Mouse (Mus musculus) layer of hippocampus, postnatal 14 days (tissue): ENCODE data around the gene Plaa. TPM values are rescaled to one million over a fixed set of nuclear protein-coding genes. Genes with fewer than 3 reads are reported as not detected.
A peak's percentile ranks its signal among the peaks of the same experiment; 100 is the strongest.

Experiments used
- DNase-seq, 2 experiments: peaks; one replicate each; pipeline ENCODE4 v3.0.0; 2021 to 2022; ENCODE audit warnings: low spot score in 2 of 2, mixed read lengths in 1 of 2
- total RNA-seq, 2 experiments: library from RNA; stranded (reverse); gene quantifications; 2 replicates each; pipeline ENCODE4 v1.2.3; 2021

Plaa gene
- total RNA-seq, 2 experiments from 2014 or later, result 56.5 to 60.9 TPM

GRCm38 (mm10) chr4:94556265-94557054 is 46.6 kb downstream of the Plaa start, which contains the start of the genes Gm10306 and Caap1:
Gm10306 (plus strand) TSS chr4:94556546.
Caap1 (minus strand) TSS chr4:94556796.
- DNase-seq, result peak; percentile 93 to 95

GRCm38 (mm10) chr4:94554955-94555494 is 48.0 kb downstream of the Plaa start:
- no peak for DNase-seq

GRCm38 (mm10) chr4:94544321-94544720 is 58.7 kb downstream of the Plaa start:
- no peak for DNase-seq

- no peak for DNase-seq
Measured at GRCm38 (mm10) chr4:94543041-94543440, 60.0 kb downstream of the Plaa start.

GRCm38 (mm10) chr4:94533205-94533604 is 69.8 kb downstream of the Plaa start:
- DNase-seq, result no peak

- no peak for DNase-seq
Measured at GRCm38 (mm10) chr4:94529448-94529847, 73.6 kb downstream of the Plaa start.

- DNase-seq, result peak in 1 of 2 experiments; percentile 28
Measured at GRCm38 (mm10) chr4:94523321-94523720, 79.7 kb downstream of the Plaa start.

GRCm38 (mm10) chr4:94517631-94518030 is 85.4 kb downstream of the Plaa start:
- peak; percentile 43 to 48 for DNase-seq

Other genes with a start within 250 kb of the Plaa start
- gene Gm10306, start 46.7 kb downstream of the Plaa start, total RNA-seq, result not detected
- gene Caap1, start 46.4 kb downstream of the Plaa start, total RNA-seq, result 10 to 100 TPM in 1 of 2 experiments, 1 to 10 TPM in 1; 9.4 to 10.8 TPM
- 10 to 100 TPM; 23.8 to 29.4 TPM for gene Ift74, start 11.2 kb upstream of the Plaa start, total RNA-seq
- not detected for gene Lrrc19, start 46.9 kb upstream of the Plaa start, total RNA-seq
- gene Tek, start 136.0 kb upstream of the Plaa start, total RNA-seq, result 10 to 100 TPM in 1 of 2 experiments, 1 to 10 TPM in 1; 8.8 to 10.7 TPM